Mouse (Mus musculus) megakaryocyte, embryonic 14.5 days (primary cell): Measurements from ENCODE around the gene Gm10563.

Experiments
- FLI1 ChIP-seq: IDR thresholded peaks from 2 replicates; pipeline ENCODE4 v1.6.1; 2012; ENCODE audit warnings: low read length, inconsistent platforms, mixed read lengths
- GATA1 ChIP-seq: IDR thresholded peaks from 3 replicates; pipeline ENCODE4 v1.6.1; 2012; ENCODE audit warnings: mixed read lengths, low read length, inconsistent platforms, borderline replicate concordance

DNA sequence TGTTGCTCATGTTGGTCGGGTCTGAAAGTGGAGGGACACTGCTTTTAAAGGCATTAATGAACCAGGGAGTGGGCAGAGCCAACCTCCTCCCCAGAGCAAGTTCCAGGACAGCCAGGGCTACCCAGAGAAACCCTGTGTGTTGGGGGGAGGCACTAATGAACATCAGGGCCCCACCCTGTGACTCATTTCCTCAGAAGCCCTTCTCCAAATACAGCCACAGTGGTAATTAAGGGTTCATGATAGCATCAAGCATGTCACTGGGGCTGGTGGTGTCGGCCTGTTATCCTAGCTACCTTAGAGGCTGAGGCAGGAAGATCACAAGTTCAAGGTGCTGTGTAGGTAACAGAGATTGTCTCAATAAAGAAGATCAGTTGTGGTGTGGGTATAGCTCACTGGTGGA lies 73.8 kb downstream of the Gm10563 start:
- TF ChIP-seq GATA1 (no peak), FLI1 (no peak)
